ENCODE assay signal across 26 mouse cellular contexts in the genomic region with DNA sequence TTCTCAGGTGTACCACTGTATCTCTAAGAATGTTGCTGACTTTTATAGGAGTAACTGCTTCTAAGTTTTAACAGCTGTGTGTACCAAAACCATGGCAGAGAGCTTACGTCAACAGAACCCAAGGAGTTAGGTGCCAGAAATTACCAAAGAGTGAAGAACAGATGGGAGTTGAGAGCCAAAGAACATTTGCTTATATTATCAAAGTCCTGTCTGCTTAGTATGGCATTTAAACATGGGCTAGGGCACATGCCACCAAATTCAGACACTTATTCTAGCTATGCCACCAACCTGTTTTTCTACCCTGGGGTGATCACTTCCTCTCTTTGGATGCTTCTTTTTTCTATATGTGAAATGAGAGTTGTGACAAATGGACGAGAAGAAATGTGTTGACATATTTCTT.
"Had no signal": no experiment of that assay in that cellular context is flagged by ENCODE, and none has a peak within 500 bp of the region (broad histone marks: within the 10 kb centered on the region; RNA-seq: fewer than 3 reads in every experiment).

No protein-coding gene starts in this region.

- DNase-seq: gastrocnemius, postnatal 14 days; gastrocnemius, postnatal 36 days; heart, adult 11 months; heart, adult 2 months; heart, postnatal 14 days; heart, postnatal 36 days; kidney, adult 11 months; kidney, adult 2 months; kidney, adult 9 months; kidney, postnatal 10 days; kidney, postnatal 25 days; kidney, postnatal 4 days; liver; liver, embryonic 13.5 days had no signal

- H3K36me3 ChIP-seq: heart, embryonic 15.5 days; hindbrain, embryonic 15.5 days; limb, embryonic 10.5 days; limb, embryonic 12.5 days; liver, embryonic 13.5 days; liver, embryonic 15.5 days had no signal

- H3K9ac ChIP-seq: heart, embryonic 13.5 days; heart, embryonic 15.5 days; hindbrain, embryonic 13.5 days; hindbrain, embryonic 15.5 days; limb, embryonic 12.5 days; liver, embryonic 13.5 days; liver, embryonic 15.5 days had no signal

- ATAC-seq: hindbrain, postnatal 0 days; intestine, embryonic 16.5 days had no signal

- H3K27ac ChIP-seq: heart, adult 2 months; heart, embryonic 13.5 days; heart, embryonic 15.5 days; hindbrain, embryonic 13.5 days; hindbrain, embryonic 15.5 days; hindbrain, postnatal 0 days; left cerebral cortex, adult 2 months; limb, embryonic 10.5 days; limb, embryonic 12.5 days; liver, embryonic 13.5 days; liver, embryonic 15.5 days had no signal

- H3K9me3 ChIP-seq: heart, embryonic 13.5 days; heart, embryonic 15.5 days; hindbrain, embryonic 13.5 days; hindbrain, embryonic 15.5 days; limb, embryonic 10.5 days; limb, embryonic 12.5 days; liver, embryonic 13.5 days; liver, embryonic 15.5 days had no signal

- H3K4me3 ChIP-seq: heart, adult 2 months; heart, embryonic 13.5 days; heart, embryonic 15.5 days; hindbrain, embryonic 13.5 days; hindbrain, embryonic 15.5 days; left cerebral cortex, adult 2 months; limb, embryonic 10.5 days; limb, embryonic 12.5 days; liver, embryonic 13.5 days; liver, embryonic 15.5 days had no signal

- H3K4me1 ChIP-seq: heart, embryonic 13.5 days; heart, embryonic 15.5 days; hindbrain, embryonic 13.5 days; hindbrain, embryonic 15.5 days; limb, embryonic 10.5 days; limb, embryonic 12.5 days; liver, embryonic 13.5 days; liver, embryonic 15.5 days had no signal

- H3K4me2 ChIP-seq: heart, embryonic 11.5 days; heart, embryonic 13.5 days; heart, embryonic 15.5 days; hindbrain, embryonic 13.5 days; hindbrain, embryonic 15.5 days; limb, embryonic 12.5 days; liver, embryonic 11.5 days; liver, embryonic 13.5 days; liver, embryonic 15.5 days had no signal

- H3K27me3 ChIP-seq: heart, embryonic 13.5 days; heart, embryonic 15.5 days; hindbrain, embryonic 13.5 days; hindbrain, embryonic 15.5 days; limb, embryonic 12.5 days; liver, embryonic 13.5 days; liver, embryonic 15.5 days had no signal
